Mouse (Mus musculus) E14TG2a.4 (cell line): Measurements from ENCODE around the gene Ccl17.

Experiments used
- H3K27me3 ChIP-seq: 2 replicates; pipeline ENCODE4 v1.6.1; 2014; ENCODE audit warnings: low read length, control low read depth; ENCODE audit not compliant: insufficient read depth
- H3K36me3 ChIP-seq: 2 replicates; pipeline ENCODE4 v1.6.1; 2014; ENCODE audit warnings: low read length, control low read depth; ENCODE audit not compliant: insufficient read depth
- H3K4me1 ChIP-seq: replicated peaks from 2 replicates; pipeline ENCODE4 v1.6.1; 2014; ENCODE audit warnings: low read depth, low read length, control low read depth
- H3K4me3 ChIP-seq: replicated peaks from 2 replicates; pipeline ENCODE4 v1.5.1; 2014; ENCODE audit warnings: mild to moderate bottlenecking, low read length
- H3K9me3 ChIP-seq: 2 replicates; pipeline ENCODE4 v1.6.1; 2014; ENCODE audit warnings: low read length, control low read depth
- CTCF ChIP-seq: conservative IDR thresholded peaks from 2 replicates; pipeline ENCODE4 v1.5.1; 2014; ENCODE audit warnings: low read length
- NANOG ChIP-seq: IDR thresholded peaks from 2 replicates; pipeline ENCODE4 v1.6.1; 2014; ENCODE audit warnings: borderline replicate concordance, low read length, mixed read lengths
- POU5F1 ChIP-seq: IDR thresholded peaks from 2 replicates; pipeline ENCODE4 v1.6.1; 2014; ENCODE audit warnings: low read length, borderline replicate concordance

Gene Ccl17

DNA sequence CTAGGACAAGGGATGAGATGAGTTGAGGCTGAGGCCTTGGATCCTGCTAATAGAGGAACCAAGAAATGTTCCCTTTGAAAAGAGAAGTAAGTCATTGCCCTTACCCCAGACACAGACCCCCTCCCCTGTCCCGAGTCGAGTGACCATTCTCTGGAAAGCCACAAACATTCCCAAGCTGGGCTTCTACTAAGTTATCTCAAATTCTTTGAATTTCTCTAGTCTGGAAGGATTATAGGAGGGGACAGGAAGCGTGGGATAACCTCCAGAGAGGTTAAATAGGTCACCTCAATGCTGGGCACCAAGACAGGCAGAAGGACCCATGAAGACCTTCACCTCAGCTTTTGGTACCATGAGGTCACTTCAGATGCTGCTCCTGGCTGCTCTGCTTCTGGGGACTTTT, at the start of gene Ccl17:
TSS of gene Ccl17 (plus strand) at position 301 of the 400 bp plus-strand sequence.
- H3K36me3 ChIP-seq = no peaks in the 10 kb centered on the region
- H3K27me3 ChIP-seq = peaks cover 11% of the 10 kb centered on the region
- no peak for TF ChIP-seq POU5F1
- TF ChIP-seq NANOG = no peak
- H3K9me3 ChIP-seq = no peaks in the 10 kb centered on the region
- no peak within 1 kb of the TSS for H3K4me3 ChIP-seq
- peaks cover 7% of the 10 kb centered on the region for H3K4me1 ChIP-seq

GRCm38 (mm10) chr8:94767035-94767434, 43.2 kb upstream of the Ccl17 start:
- Histone ChIP-seq H3K27me3 (peaks cover 43% of the 10 kb centered on the region), H3K4me1 (peaks cover 6% of the 10 kb centered on the region), H3K36me3 (no peaks in the 10 kb centered on the region), H3K9me3 (no peaks in the 10 kb centered on the region), H3K4me3 (no peak overlapping the region)
- TF ChIP-seq POU5F1 = no peak
- TF ChIP-seq NANOG = no peak
- no peak for TF ChIP-seq CTCF

- Histone ChIP-seq H3K9me3 (no peaks in the 10 kb centered on the region), H3K27me3 (peaks cover 78% of the 10 kb centered on the region), H3K4me1 (peaks cover 15% of the 10 kb centered on the region), H3K36me3 (no peaks in the 10 kb centered on the region), H3K4me3 (no peak overlapping the region)
- TF ChIP-seq POU5F1 = no peak
- TF ChIP-seq NANOG = no peak
- no peak for TF ChIP-seq CTCF
Measured at GRCm38 (mm10) chr8:94770945-94771344, 39.3 kb upstream of the Ccl17 start.

- no peak for TF ChIP-seq NANOG
- TF ChIP-seq CTCF = no peak
- TF ChIP-seq POU5F1 = no peak
- H3K4me3 ChIP-seq = peak within 1 kb of the TSS; percentile 78
- peaks cover 15% of the 10 kb centered on the region for H3K4me1 ChIP-seq
- no peaks in the 10 kb centered on the region for H3K36me3 ChIP-seq
- H3K9me3 ChIP-seq = no peaks in the 10 kb centered on the region
- H3K27me3 ChIP-seq = peaks cover 81% of the 10 kb centered on the region
Measured at GRCm38 (mm10) chr8:94771941-94772670, 38.1 kb upstream of the Ccl17 start, which contains the start of gene Cx3cl1. Gene Cx3cl1, plus strand, starts transcription at chr8:94772009.

DNA sequence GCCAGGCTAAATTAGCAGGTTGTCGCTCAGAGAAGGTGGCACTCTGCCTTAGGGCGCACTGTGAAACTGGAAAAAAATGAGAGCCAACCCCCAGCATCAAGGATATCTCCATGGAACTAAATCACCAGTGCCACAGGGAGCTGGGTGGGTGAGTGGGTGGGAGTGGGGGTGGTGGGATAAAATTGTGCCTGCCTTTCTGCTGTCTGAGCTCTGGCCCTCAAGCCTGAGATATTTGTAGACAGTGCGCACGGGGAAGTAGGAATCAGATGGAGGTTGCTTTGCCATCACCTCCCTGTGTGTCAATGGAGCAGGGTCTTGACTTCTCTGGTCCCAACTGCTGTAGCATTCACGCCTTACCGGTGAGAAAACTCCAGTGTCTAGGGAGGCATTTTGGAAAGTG, 37.2 kb upstream of the Ccl17 start:
- Histone ChIP-seq H3K4me1 (peaks cover 15% of the 10 kb centered on the region), H3K9me3 (no peaks in the 10 kb centered on the region), H3K27me3 (peaks cover 80% of the 10 kb centered on the region), H3K36me3 (no peaks in the 10 kb centered on the region), H3K4me3 (no peak overlapping the region)
- no peak for TF ChIP-seq CTCF
- no peak for TF ChIP-seq POU5F1
- TF ChIP-seq NANOG = no peak

- no peaks in the 10 kb centered on the region for H3K9me3 ChIP-seq
- no peak for TF ChIP-seq CTCF
- no peak for TF ChIP-seq NANOG
- TF ChIP-seq POU5F1 = no peak
- H3K4me1 ChIP-seq = peaks cover 15% of the 10 kb centered on the region
- no peaks in the 10 kb centered on the region for H3K36me3 ChIP-seq
- H3K27me3 ChIP-seq = peaks cover 83% of the 10 kb centered on the region
- H3K4me3 ChIP-seq = no peak overlapping the region
Measured at GRCm38 (mm10) chr8:94773700-94774171, 36.5 kb upstream of the Ccl17 start.

GRCm38 (mm10) chr8:94774601-94775000, 35.7 kb upstream of the Ccl17 start:
- H3K4me1 ChIP-seq = peaks cover 15% of the 10 kb centered on the region
- H3K9me3 ChIP-seq = no peaks in the 10 kb centered on the region
- TF ChIP-seq NANOG = no peak
- TF ChIP-seq POU5F1 = no peak
- no peak for TF ChIP-seq CTCF
- H3K4me3 ChIP-seq = no peak overlapping the region
- H3K27me3 ChIP-seq = peaks cover 80% of the 10 kb centered on the region
- H3K36me3 ChIP-seq = no peaks in the 10 kb centered on the region

GRCm38 (mm10) chr8:94776346-94776745, 33.9 kb upstream of the Ccl17 start:
- peaks cover 72% of the 10 kb centered on the region for H3K27me3 ChIP-seq
- H3K9me3 ChIP-seq = no peaks in the 10 kb centered on the region
- H3K36me3 ChIP-seq = no peaks in the 10 kb centered on the region
- H3K4me1 ChIP-seq = peaks cover 28% of the 10 kb centered on the region
- no peak overlapping the region for H3K4me3 ChIP-seq
- TF ChIP-seq NANOG (no peak), CTCF (no peak), POU5F1 (no peak)

GRCm38 (mm10) chr8:94778036-94778435, 32.2 kb upstream of the Ccl17 start:
- Histone ChIP-seq H3K9me3 (no peaks in the 10 kb centered on the region), H3K36me3 (no peaks in the 10 kb centered on the region), H3K27me3 (peaks cover 56% of the 10 kb centered on the region), H3K4me1 (peaks cover 29% of the 10 kb centered on the region), H3K4me3 (no peak overlapping the region)
- TF ChIP-seq CTCF (no peak), NANOG (no peak)
